Mouse (Mus musculus) ovary, postnatal 10 days (tissue): ENCODE data around the gene Rhoa.
"Not testable (repeated sequence)": the region's sequence is repeated elsewhere in the genome, so short reads cannot be mapped to it uniquely, and the experiment has no call there.

Experiments used
- DNase-seq: peaks from one replicate; pipeline ENCODE4 v3.0.0; 2022; ENCODE audit warnings: low spot score

The Rhoa gene

DNA sequence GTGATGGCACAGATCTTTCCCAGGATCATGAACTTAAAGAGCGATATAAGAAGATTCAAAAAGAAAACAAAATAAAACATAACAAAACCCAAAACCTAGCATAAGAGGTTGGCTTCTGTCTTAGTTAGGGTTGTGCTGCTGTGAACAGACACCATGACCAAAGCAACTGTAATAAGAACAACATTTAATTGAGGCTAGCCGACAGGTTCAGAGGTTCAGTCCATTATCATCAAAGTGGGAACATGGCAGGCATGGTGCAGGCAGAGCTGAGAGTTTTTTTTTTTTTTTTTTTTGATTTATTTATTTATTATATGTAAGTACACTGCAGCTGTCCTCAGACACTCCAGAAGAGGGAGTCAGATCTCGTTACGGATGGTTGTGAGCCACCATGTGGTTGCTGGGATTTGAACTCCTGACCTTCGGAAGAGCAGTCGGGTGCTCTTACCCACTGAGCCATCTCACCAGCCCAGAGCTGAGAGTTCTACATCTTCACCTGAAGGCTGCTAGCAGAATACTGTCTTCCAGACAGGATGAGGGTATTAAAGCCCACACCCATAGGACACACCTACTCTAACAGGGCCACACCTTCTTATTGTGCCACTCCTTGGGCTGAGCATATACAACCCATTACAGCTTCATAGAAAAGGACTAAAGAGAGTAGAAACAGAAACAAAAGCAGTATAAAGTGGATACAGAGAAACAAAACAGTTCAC lies 18.2 kb upstream of the Rhoa start:
- DNase-seq, result not testable (repeated sequence)

DNA sequence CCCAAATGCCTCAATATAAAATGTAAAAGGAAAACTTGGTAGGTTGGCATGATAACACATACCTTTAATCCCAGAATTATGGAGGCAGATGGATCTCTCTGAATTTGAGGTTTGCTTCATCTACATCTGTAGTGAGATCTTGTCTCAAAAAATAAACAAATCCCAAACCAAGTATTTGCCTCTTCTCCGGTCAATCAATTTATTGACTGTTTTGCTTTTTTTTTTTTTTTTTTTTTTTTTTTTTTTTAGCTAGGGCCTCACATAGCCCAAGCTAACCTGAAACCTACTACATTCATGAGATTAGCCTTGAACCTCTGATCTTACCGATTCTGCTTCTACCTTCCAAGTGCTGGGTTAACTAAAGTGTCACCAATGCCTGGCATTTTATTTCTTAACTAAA lies 16.6 kb upstream of the Rhoa start:
- DNase-seq, result no peak

DNA sequence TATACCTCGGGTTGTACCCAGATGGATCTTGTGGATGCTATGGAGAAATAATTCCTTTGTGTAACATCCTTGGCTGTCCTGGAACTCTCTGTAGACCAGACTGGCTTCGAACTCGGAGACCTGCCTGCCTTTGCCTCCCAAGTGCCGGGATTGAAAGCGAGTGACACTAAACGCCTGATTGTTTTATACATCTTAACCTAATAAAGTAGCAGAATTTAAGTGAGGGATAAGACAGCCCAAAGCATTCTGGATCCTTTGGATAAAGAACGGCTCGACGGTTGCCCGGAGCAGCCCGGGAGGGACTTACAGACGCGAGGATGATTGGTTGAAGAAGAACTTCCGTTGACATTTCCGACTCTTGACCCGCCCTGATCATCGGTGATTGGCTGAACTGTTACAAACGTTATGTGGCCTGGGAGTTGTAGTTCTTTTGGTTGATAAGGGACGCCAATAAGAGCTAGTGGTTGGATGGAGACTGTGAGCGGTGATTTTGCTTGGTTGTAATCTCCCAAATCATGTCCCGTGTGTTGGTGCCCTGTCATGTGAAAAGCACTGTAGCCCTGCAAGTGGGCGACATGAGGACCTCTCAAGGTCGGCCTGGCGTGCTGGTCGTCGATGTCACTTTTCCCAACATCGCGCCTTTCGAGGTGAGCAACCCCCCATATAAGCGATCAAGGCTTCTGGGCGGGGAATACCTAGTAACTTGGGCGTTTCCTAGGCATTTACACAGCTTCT lies 15.7 kb upstream of the Rhoa start, which contains the start of gene Nicn1:
Gene Nicn1 (plus strand): TSS at position 414 of the 735 bp plus-strand sequence.
- peak; percentile 38 for DNase-seq

- no peak for DNase-seq
Measured at GRCm38 (mm10) chr9:108290773-108291172, 15.2 kb upstream of the Rhoa start.

GRCm38 (mm10) chr9:108296453-108297355 lies 9.2 kb upstream of the Rhoa start, which contains the start of gene Amt:
Amt (plus strand) TSS chr9:108296853.
- no peak for DNase-seq

- DNase-seq, result no peak
Measured at GRCm38 (mm10) chr9:108301853-108302252, 4.1 kb upstream of the Rhoa start.

DNA sequence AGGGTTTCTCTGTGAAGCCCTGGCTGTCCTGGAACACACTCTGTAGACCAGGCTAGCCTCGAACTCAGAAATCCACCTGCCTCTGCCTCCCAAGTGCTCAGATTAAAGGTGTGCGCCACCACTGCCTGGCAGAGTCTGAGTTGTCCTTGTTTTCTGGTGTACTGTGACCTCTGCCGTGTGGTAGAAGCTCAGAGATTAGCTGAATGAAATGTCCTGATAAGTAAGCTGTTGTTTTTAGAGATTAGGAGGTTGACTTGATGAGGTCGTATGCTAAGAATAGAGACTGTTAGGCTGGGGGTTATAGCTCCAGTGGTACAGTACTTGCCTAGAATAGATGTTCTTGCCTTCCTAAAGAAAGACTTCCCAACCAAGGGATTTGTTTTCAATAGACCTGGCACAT lies 1.2 kb upstream of the Rhoa start:
- DNase-seq, result no peak

DNA sequence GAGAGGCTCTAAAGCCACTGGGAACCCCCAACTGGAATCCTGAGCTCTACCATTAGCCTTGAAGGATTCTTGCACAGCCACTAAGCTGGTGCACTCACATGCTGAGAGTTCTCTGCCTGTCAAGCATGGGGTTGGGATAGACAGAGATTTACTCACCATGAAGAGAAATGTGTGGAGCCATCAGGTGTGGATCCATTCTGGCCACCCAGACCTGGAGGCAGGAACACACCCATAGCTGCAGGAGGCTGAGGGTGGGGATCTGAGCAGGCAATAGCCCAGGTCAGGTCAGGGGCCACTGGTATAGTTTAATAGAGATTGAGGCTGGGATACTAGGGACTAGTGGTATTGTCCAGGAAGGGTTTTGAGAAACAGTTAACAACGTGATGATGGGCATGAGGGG lies 759 bp upstream of the Rhoa start:
- DNase-seq, result no peak

DNA sequence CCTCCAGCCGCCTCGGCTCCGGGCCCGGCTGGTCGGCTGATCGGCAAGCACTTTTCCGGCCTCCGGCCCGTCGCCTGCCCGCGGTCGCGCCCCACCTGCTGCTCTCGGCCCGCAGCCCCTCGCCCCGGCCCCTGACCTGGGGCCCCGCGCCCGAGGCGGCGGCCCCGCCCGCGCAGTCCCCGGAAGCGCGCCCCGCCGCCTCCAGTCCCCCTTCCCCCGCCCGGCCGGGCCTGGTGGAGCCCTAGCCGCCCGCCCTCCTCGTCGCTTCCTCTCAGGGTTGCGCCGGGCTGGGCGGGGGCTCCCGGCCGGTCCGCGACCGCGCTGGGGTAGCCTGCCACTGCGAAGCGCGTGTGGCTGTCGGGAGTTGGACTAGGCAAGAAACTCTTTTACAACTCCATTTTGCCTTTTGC lies 647 bp downstream of the Rhoa start:
- DNase-seq, result no peak

DNA sequence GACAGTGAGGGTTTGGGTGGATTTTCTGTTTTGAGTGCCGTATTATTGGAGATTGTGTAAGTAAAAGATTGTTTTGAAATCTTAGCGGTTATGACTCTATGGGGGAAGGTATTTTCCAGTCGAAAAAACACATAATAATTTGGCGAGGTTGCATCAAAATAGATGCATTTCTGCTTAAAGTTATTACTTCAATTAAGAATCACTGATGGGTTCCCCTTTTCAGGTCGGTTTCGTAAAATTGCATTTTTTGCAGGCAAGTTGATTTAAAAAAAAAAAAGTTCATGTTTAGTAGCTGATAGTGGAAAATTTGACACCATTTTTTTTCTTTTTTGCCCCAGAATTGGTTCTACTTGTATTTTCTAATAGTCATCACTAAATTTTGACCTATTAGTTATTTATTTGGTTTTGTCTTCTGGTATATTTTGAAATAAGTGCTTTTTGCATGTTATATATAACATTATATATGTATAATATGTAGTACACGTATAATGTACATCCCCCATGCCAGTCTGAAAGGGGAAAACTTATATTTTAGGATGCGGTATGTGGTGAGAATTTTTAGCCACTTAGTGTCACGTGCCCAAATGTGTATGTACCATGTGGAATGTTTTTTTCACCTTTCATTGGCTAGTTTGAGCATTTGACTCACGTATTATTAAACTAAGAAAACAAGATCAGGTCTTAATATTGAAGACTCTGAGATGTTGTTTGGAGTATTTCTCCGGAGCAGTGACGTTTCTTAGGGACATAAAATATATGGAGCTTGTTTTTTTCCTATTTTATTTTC lies 1.3 kb downstream of the Rhoa start:
- DNase-seq, result no peak

DNA sequence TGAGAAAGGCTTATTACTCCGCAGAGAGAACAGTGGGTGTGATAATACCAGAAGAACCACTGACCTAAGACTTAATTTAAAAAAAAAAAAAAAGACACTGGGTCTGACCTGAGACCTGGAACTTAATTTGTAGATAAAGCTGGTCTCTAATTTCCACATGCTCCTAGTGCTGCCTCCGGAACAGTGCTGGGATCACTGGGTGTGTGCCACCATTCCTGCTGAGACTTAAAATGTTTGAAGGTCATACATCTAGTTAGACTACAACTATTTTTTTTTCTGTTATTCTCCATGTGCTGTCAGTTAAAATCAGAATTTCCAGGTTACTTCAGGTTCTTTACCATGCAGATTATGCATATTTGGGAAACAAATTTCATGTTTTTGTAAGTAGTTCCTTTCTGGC lies 2.2 kb downstream of the Rhoa start:
- no peak for DNase-seq

DNA sequence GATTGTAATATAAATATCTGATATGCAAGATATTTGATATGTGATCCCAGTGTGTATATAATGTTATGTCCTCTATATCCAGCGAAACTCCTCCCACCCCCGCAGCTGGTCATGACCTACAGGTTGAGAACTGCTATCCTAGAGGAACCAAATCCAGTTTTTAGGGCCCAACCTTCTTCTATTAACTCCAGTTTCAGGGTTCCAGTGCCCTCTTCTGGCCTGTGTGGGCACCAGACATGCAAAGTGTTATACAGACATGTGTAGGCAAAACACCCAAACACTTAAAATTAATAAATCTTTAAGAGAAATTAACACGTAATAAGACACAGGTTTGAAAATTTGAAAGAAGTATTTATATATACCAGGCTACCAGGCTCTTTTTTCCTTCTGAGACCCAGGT lies 11.6 kb downstream of the Rhoa start:
- DNase-seq, result no peak

DNA sequence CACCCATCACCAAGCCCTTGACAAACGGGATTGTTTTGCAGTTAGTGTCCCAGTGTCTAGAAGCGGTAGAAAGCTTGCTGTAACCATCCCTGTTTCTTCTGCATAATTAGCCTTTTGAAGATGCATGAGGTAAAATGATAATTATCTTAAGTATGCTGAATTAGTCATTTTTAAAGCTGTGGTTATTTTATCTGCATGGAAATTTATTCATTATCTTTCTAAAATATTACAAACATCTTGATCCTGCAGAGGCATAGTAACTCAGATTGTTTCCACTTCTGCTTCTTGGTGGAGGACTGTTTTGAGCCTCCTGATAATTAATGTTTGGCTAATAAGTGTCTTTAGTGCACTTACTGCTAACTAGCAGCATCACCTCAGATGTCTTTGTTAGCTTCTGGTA lies 12.5 kb downstream of the Rhoa start:
- DNase-seq, result no peak

DNA sequence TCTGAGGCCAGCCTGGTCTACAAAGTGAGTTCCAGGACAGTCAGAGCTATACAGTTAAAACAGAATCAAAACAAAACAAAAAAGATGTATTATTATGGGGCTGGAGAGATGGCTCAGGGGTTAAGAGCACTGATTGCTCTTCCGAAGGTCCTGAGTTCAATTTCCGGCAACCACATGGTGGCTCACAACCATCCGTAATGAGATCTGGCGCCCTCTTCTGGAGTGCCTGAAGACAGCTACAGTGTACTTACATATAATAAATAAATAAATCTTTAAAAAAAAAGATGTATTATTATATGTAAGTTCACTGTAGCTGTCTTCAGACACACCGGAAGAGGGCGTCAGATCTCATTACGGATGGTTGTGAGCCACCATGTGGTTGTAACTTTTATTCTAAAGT lies 16.1 kb downstream of the Rhoa start:
- DNase-seq, result not testable (repeated sequence)

DNA sequence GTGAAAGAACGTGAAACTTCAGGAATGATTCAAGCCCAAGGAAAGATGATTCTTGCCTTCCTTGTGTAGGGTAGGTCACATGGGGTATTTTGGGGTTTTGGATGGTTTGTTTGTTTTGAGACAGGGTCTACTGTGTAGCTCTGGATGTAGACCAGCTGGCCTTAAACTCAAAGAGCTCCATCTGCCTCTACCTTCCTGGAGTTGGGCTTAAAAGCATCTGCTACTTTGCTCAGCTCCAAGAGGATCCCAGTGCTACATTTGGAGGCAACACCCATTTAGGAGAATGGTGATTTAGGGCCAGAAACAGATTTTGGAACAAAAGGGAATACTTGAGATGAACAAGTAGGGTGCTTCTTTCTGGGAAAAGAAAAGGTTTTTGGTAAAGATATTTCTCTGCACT lies 18.9 kb downstream of the Rhoa start:
- DNase-seq, result no peak

DNA sequence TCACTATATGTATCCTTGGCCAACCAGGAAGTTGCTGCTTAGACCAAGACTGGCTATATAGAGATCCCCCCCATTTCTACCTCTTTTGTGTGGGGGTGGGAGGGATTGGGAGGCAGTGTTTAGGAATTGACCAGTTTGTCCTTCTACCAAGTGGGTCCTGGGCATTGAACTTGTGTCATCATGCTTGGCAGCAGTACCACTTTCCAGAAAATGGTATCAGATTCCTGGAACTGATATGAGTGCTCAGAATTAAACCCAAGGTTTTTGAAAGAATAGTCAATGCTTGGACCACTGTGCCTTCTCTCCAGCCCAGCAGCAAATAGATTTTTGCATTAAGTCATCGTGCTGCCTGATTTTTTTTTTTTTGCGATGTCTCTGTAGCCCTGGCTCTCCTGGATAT lies 19.9 kb downstream of the Rhoa start:
- DNase-seq, result no peak

DNA sequence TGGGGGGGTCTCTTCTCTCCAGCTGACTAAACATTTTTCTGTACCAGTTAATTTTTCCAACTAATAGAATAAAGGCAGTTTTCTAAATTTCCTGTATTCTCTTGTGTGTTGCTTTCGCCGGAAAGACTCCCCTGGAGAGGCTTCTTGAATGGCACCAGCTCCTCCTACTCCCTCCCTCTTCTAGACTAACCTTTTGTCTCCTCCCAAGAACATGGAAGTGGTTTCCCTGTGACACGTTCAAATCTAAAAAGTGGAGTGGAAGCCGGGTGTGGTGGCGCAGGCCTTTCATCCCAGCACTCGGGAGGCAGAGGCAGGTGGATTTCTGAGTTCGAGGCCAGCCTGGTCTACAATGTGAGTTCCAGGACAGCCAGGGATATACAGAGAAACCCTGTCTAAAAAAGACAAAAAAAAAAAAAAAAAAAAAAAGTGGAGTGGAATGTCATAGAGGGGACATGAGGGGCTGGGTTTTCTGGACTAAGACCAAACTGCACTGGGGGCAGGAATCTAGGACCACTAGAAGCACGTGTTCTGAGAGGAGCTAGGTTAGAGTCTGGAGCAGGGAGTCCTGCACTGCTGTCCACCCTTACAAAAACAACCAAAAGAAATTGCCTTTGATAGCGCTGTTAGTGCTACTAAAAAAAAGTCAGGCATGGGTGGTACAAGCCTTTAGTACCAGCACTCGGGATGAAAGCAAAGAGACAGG lies 32.1 kb downstream of the Rhoa start:
- no peak for DNase-seq

GRCm38 (mm10) chr9:108338551-108338885 lies 32.6 kb downstream of the Rhoa start:
- DNase-seq, result no peak

GRCm38 (mm10) chr9:108338886-108339781 lies 33.2 kb downstream of the Rhoa start, which contains the start of gene Gpx1:
Gpx1 (plus strand) TSS chr9:108338903.
- DNase-seq, result peak; percentile 67

DNA sequence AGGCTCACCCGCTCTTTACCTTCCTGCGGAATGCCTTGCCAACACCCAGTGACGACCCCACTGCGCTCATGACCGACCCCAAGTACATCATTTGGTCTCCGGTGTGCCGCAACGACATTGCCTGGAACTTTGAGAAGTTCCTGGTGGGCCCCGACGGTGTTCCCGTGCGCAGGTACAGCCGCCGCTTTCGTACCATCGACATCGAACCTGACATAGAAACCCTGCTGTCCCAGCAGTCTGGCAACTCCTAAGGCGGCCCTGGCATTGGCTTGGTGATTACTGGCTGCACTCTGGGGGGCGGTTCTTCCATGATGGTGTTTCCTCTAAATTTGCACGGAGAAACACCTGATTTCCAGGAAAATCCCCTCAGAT lies 33.9 kb downstream of the Rhoa start:
- DNase-seq, result no peak
